Mouse (Mus musculus) heart, adult 2 months (tissue): ENCODE measurements around the gene Triap1. TPM values are rescaled to one million over a fixed set of nuclear protein-coding genes. Genes with fewer than 3 reads are reported as not detected.
"Not testable (repeated sequence)": the region's sequence is repeated elsewhere in the genome, so short reads cannot be mapped to it uniquely, and the experiment has no call there.

Source experiments
- DNase-seq, 2 experiments: peaks; one replicate each; pipeline ENCODE4 v3.0.0; 2021
- H3K27ac ChIP-seq: fragments of 200-600 bp; 2 replicates; pipeline ENCODE4 v1.8.1; 2022
- H3K27me3 ChIP-seq: fragments of 200-500 bp; 2 replicates; pipeline ENCODE4 v1.6.1; 2012; ENCODE audit warnings: mild to moderate bottlenecking, low read length, inconsistent platforms, mixed read lengths; ENCODE audit not compliant: control insufficient read depth, insufficient read depth
- H3K36me3 ChIP-seq: fragments of 200-500 bp; 2 replicates; pipeline ENCODE4 v1.6.1; 2012; ENCODE audit warnings: low read length, inconsistent platforms; ENCODE audit not compliant: control insufficient read depth, insufficient read depth
- H3K4me1 ChIP-seq: fragments of 200-500 bp; 2 replicates; pipeline ENCODE4 v1.6.1; 2011; ENCODE audit warnings: low read length; ENCODE audit not compliant: control insufficient read depth, insufficient read depth
- H3K4me3 ChIP-seq: fragments of 200-600 bp; 2 replicates; pipeline ENCODE4 v1.8.1; 2022
- H3K79me2 ChIP-seq: fragments of 200-500 bp; replicated peaks from 2 replicates; pipeline ENCODE4 v1.6.1; 2012; ENCODE audit warnings: mild to moderate bottlenecking, inconsistent platforms, low read length, moderate library complexity, mixed read lengths; ENCODE audit not compliant: control insufficient read depth, insufficient read depth
- H3K9ac ChIP-seq: fragments of 200-500 bp; 2 replicates; pipeline ENCODE4 v1.6.1; 2012; ENCODE audit warnings: low read depth, mild to moderate bottlenecking, control low read depth, inconsistent platforms, low read length, mixed read lengths
- CTCF ChIP-seq: fragments of 200-600 bp; IDR thresholded peaks from 2 replicates; pipeline ENCODE4 v1.8.1; 2022; ENCODE audit warnings: antibody characterized with exemption, mild to moderate bottlenecking, moderate library complexity
- EP300 ChIP-seq: fragments of 200-500 bp; IDR thresholded peaks from 2 replicates; pipeline ENCODE4 v1.6.1; 2011; ENCODE audit warnings: low read depth, low read length, control low read depth; ENCODE audit not compliant: insufficient read depth
- POLR2A ChIP-seq: fragments of 200-500 bp; IDR thresholded peaks from 2 replicates; pipeline ENCODE4 v1.6.1; 2011; ENCODE audit warnings: mild to moderate bottlenecking, low read depth, low read length, control low read depth; ENCODE audit not compliant: insufficient read depth
- WGBS: fragments of 180-500 bp; shearing (Covaris S2); methylation state at CpG from one replicate; pipeline ENCODE4 v1.1.7; 2018; 5-methylcytosine and 5-hydroxymethylcytosine counted together
- intact Hi-C: fragments of 180-260 bp; cut with DNase I; formaldehyde crosslinking; loops from one replicate; pipeline ENCODE4 v1.15.1; 2025
- polyA plus RNA-seq: library from polyadenylated mRNA; depleted of rRNA; stranded (reverse); fragments of >200 nt; gene quantifications from 2 replicates; pipeline ENCODE4 v1.2.3, GENCODE M21; 2012; rRNA removed
- total RNA-seq, 2 experiments: library from RNA; stranded (reverse); gene quantifications; 2 replicates each; pipeline ENCODE4 v1.2.3; 2021

Triap1 gene
- total and polyA plus RNA-seq, 3 experiments = 13.9 to 24.3 (median 21.8) TPM

GRCm38 (mm10) chr5:115373441-115374203 lies 32.6 kb downstream of the Triap1 start:
- TF ChIP-seq EP300 (no peak), POLR2A (no peak), CTCF (no peak)
- Histone ChIP-seq H3K36me3 (no peaks in the 10 kb centered on the region), H3K27me3 (peaks cover 3% of the 10 kb centered on the region; the same call in 1 of the 2 replicates), H3K27ac (no peak overlapping the region), H3K4me1 (no peaks in the 10 kb centered on the region), H3K4me3 (no peak overlapping the region), H3K79me2 (no peaks in the 10 kb centered on the region), H3K9ac (no peak overlapping the region)
- no peak for DNase-seq
- intact Hi-C loops = no loop called here
- 30% methylated on average over 26 of the region's 26 CpGs for WGBS

GRCm38 (mm10) chr5:115374204-115374820 lies 33.3 kb downstream of the Triap1 start:
- WGBS = 32% methylated on average over 11 of the region's 11 CpGs
- TF ChIP-seq EP300 = no peak
- TF ChIP-seq POLR2A = no peak
- no peak for TF ChIP-seq CTCF

GRCm38 (mm10) chr5:115375436-115375835 lies 34.4 kb downstream of the Triap1 start:
- Histone ChIP-seq H3K27me3 (peaks cover 3% of the 10 kb centered on the region; the same call in 1 of the 2 replicates), H3K4me3 (no peak overlapping the region), H3K9ac (no peak overlapping the region), H3K27ac (no peak overlapping the region), H3K36me3 (no peaks in the 10 kb centered on the region), H3K4me1 (no peaks in the 10 kb centered on the region), H3K79me2 (no peaks in the 10 kb centered on the region)
- TF ChIP-seq EP300 (no peak), CTCF (peak; percentile 18; the same call in 1 of the 2 replicates)
- intact Hi-C loops = no loop called here
- WGBS = 79% methylated on average over 2 of the region's 2 CpGs
- no peak for DNase-seq

More at GRCm38 (mm10) chr5:115374204-115374820, 33.3 kb downstream of the Triap1 start:
- Histone ChIP-seq H3K27ac (no peak overlapping the region), H3K4me3 (no peak overlapping the region), H3K4me1 (no peaks in the 10 kb centered on the region), H3K79me2 (no peaks in the 10 kb centered on the region), H3K36me3 (no peaks in the 10 kb centered on the region), H3K27me3 (peaks cover 3% of the 10 kb centered on the region; the same call in 1 of the 2 replicates), H3K9ac (no peak overlapping the region)
- intact Hi-C loops = no loop called here
- no peak for DNase-seq

GRCm38 (mm10) chr5:115378882-115379281 lies 37.9 kb downstream of the Triap1 start:
- intact Hi-C loops, H3K4me3 ChIP-seq, H3K9ac ChIP-seq: not testable (repeated sequence)

DNA sequence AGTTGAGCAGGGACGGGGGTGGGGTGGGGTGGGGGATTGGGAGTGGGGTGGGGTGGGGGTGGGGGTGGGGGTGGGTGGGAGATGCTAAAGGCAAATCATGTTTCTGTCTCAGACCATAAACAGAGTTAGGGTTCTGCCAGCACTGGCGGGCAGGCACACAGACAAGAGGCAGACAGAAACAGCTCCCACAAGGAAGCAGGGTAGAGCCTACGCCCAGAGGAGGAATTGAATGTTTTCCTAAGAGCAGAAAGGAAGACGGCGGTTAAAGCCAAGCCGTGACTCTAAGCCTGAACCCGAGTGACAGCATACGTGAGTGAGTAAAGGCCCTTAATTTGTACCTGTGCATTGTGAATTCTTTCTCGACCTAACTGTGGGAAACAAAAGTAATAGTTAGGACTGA lies 50.9 kb downstream of the Triap1 start:
- 23% methylated on average over 9 of the region's 9 CpGs for WGBS
- Histone ChIP-seq H3K4me3 (no peak overlapping the region), H3K27ac (no peak overlapping the region), H3K4me1 (no peaks in the 10 kb centered on the region), H3K9ac (no peak overlapping the region), H3K27me3 (no peaks in the 10 kb centered on the region), H3K36me3 (no peaks in the 10 kb centered on the region), H3K79me2 (no peaks in the 10 kb centered on the region)
- TF ChIP-seq CTCF (no peak), EP300 (no peak), POLR2A (no peak)
- no peak for DNase-seq
- intact Hi-C loops = no loop called here

More at GRCm38 (mm10) chr5:115378882-115379281, 37.9 kb downstream of the Triap1 start:
- not testable (repeated sequence) for H3K27me3 ChIP-seq, DNase-seq, H3K4me1 ChIP-seq, H3K27ac ChIP-seq, H3K36me3 ChIP-seq, H3K79me2 ChIP-seq
- 52% methylated on average over 2 of the region's 2 CpGs for WGBS

DNA sequence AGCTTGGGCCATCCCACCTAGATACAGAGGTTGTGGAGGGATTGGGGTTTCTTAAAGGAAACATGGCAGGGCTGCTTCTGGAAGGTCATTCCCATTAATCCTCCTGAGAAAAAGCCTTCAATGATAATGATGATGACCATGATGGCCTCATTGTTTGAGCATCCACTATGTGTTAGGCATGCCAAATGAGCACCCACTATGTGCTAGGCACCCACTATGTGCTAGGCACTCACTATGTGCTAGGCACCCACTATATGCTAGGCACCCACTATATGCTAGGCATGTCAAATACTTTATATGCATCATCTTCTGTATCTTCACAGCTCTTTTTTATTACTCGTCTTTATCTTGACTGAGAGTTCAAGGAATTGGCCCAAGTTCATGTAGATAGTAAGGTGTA lies 51.9 kb downstream of the Triap1 start:
- TF ChIP-seq POLR2A = no peak
- no peak for TF ChIP-seq CTCF
- TF ChIP-seq EP300 = no peak
- Histone ChIP-seq H3K4me3 (no peak overlapping the region), H3K27me3 (no peaks in the 10 kb centered on the region), H3K4me1 (no peaks in the 10 kb centered on the region), H3K36me3 (no peaks in the 10 kb centered on the region), H3K79me2 (no peaks in the 10 kb centered on the region), H3K27ac (no peak overlapping the region), H3K9ac (no peak overlapping the region)
- DNase-seq = no peak
- 61% methylated on average over 1 of the region's 1 CpGs for WGBS
- intact Hi-C loops = no loop called here

Other genes starting within 250 kb of the Triap1 start
- gene Gm10401, start 242.9 kb upstream of the Triap1 start, total RNA-seq = not detected
- not detected in 2 replicates for gene Gm10401, start 242.9 kb upstream of the Triap1 start, polyA plus RNA-seq
- 100 to 1,000 TPM; 199 to 228 TPM for gene Acads, start 221.9 kb upstream of the Triap1 start, total RNA-seq
- gene Acads, start 221.9 kb upstream of the Triap1 start, polyA plus RNA-seq = 256 and 333 TPM in 2 replicates
- 10 to 100 TPM; 15.8 to 22.0 TPM for gene Unc119b, start 206.2 kb upstream of the Triap1 start, total RNA-seq
- 18.4 and 27.8 TPM in 2 replicates for gene Unc119b, start 206.2 kb upstream of the Triap1 start, polyA plus RNA-seq
- 10 to 100 TPM; 74.6 to 80.6 TPM for gene Mlec, start 183.0 kb upstream of the Triap1 start, total RNA-seq
- 40.4 and 75.4 TPM in 2 replicates for gene Mlec, start 183.0 kb upstream of the Triap1 start, polyA plus RNA-seq
- gene Cabp1, start 146.8 kb upstream of the Triap1 start, total RNA-seq = 1 to 10 TPM; 2.3 to 3.9 TPM
- gene Cabp1, start 146.8 kb upstream of the Triap1 start, polyA plus RNA-seq = 6.0 and 13.2 TPM in 2 replicates
- gene Pop5, start 105.4 kb upstream of the Triap1 start, total RNA-seq = 10 to 100 TPM; 32.2 to 38.1 TPM
- gene Pop5, start 105.4 kb upstream of the Triap1 start, polyA plus RNA-seq = 36.2 and 43.8 TPM in 2 replicates
- 100 to 1,000 TPM; 391 to 397 TPM for gene Rnf10, start 68.3 kb upstream of the Triap1 start, total RNA-seq
- 175 and 205 TPM in 2 replicates for gene Rnf10, start 68.3 kb upstream of the Triap1 start, polyA plus RNA-seq
- gene Coq5, start 61.6 kb upstream of the Triap1 start, total RNA-seq = 100 to 1,000 TPM; 140 to 146 TPM
- 57.1 and 84.0 TPM in 2 replicates for gene Coq5, start 61.6 kb upstream of the Triap1 start, polyA plus RNA-seq
- 10 to 100 TPM; 65.1 to 85.6 TPM for gene Dynll1, start 40.2 kb upstream of the Triap1 start, total RNA-seq
- gene Dynll1, start 40.2 kb upstream of the Triap1 start, polyA plus RNA-seq = 65.2 and 83.8 TPM in 2 replicates
- 10 to 100 TPM; 14.9 to 16.1 TPM for gene Srsf9, start 14.0 kb upstream of the Triap1 start, total RNA-seq
- gene Srsf9, start 14.0 kb upstream of the Triap1 start, polyA plus RNA-seq = 11.8 and 15.3 TPM in 2 replicates
- gene Gatc, start within 50 bp of the Triap1 start, total RNA-seq = 10 to 100 TPM; 18.1 to 19.8 TPM
- gene Gatc, start within 50 bp of the Triap1 start, polyA plus RNA-seq = 18.2 and 19.9 TPM in 2 replicates
- gene Cox6a1, start 7.8 kb downstream of the Triap1 start, total RNA-seq = 100 to 1,000 TPM; 232 to 256 TPM
- gene Cox6a1, start 7.8 kb downstream of the Triap1 start, polyA plus RNA-seq = 546 and 797 TPM in 2 replicates
- under 1 TPM; 0.55 to 0.99 TPM for gene Msi1, start 88.4 kb downstream of the Triap1 start, total RNA-seq
- 0.61 and 0.64 TPM in 2 replicates for gene Msi1, start 88.4 kb downstream of the Triap1 start, polyA plus RNA-seq
- not detected for gene Pla2g1b, start 125.0 kb downstream of the Triap1 start, total RNA-seq
- not detected in 2 replicates for gene Pla2g1b, start 125.0 kb downstream of the Triap1 start, polyA plus RNA-seq
- gene Sirt4, start 143.5 kb downstream of the Triap1 start, total RNA-seq = 10 to 100 TPM; 15.3 to 18.8 TPM
- 25.1 and 31.3 TPM in 2 replicates for gene Sirt4, start 143.5 kb downstream of the Triap1 start, polyA plus RNA-seq
- gene Pxn, start 165.5 kb downstream of the Triap1 start, total RNA-seq = 10 to 100 TPM; 35.9 to 37.1 TPM
- gene Pxn, start 165.5 kb downstream of the Triap1 start, polyA plus RNA-seq = 51.9 and 56.5 TPM in 2 replicates
- 100 to 1,000 TPM; 587 to 705 TPM for gene Rplp0, start 218.2 kb downstream of the Triap1 start, total RNA-seq
- gene Rplp0, start 218.2 kb downstream of the Triap1 start, polyA plus RNA-seq = 1,240 and 1,274 TPM in 2 replicates
- gene Gcn1l1, start 224.0 kb downstream of the Triap1 start, total RNA-seq = 10 to 100 TPM; 34.2 to 40.1 TPM
- 21.5 and 34.6 TPM in 2 replicates for gene Gcn1l1, start 224.0 kb downstream of the Triap1 start, polyA plus RNA-seq